Mouse (Mus musculus) kidney, embryonic 16.5 days (tissue): ENCODE results near the gene Sftpd. TPM values are rescaled to one million over a fixed set of nuclear protein-coding genes. Genes with fewer than 3 reads are reported as not detected.

Experiments used
- ATAC-seq: fragments of 200-750 bp; cut with Nextera tagmentation; 2 replicates; pipeline ENCODE4 v1.8.0; 2017; ENCODE audit warnings: moderate TSS enrichment; ENCODE audit not compliant: low FRiP score, low TSS enrichment
- H3K27ac ChIP-seq: fragments of 300-500 bp; sonication (generic); 2 replicates; pipeline ENCODE4 v1.5.1; 2014; ENCODE audit warnings: low read length
- H3K27me3 ChIP-seq: fragments of 300-500 bp; sonication (generic); 2 replicates; pipeline ENCODE4 v1.6.1; 2014; ENCODE audit warnings: low read length, control low read depth, mixed read lengths; ENCODE audit not compliant: insufficient read depth
- H3K36me3 ChIP-seq: fragments of 300-500 bp; sonication (generic); 2 replicates; pipeline ENCODE4 v1.6.1; 2014; ENCODE audit warnings: low read length, control low read depth, mixed read lengths; ENCODE audit not compliant: insufficient read depth
- H3K4me1 ChIP-seq: fragments of 300-500 bp; sonication (generic); 2 replicates; pipeline ENCODE4 v1.6.1; 2014; ENCODE audit warnings: low read length, control low read depth, mixed read lengths; ENCODE audit not compliant: insufficient read depth
- H3K4me2 ChIP-seq: fragments of 300-500 bp; sonication (generic); replicated peaks from 2 replicates; pipeline ENCODE4 v1.6.1; 2014; ENCODE audit warnings: low read depth, low read length
- H3K4me3 ChIP-seq: fragments of 300-500 bp; sonication (generic); 2 replicates; pipeline ENCODE4 v1.5.1; 2014; ENCODE audit warnings: mild to moderate bottlenecking, low read length
- H3K9ac ChIP-seq: fragments of 300-500 bp; sonication (generic); replicated peaks from 2 replicates; pipeline ENCODE4 v1.6.1; 2014; ENCODE audit warnings: low read length
- H3K9me3 ChIP-seq: fragments of 300-500 bp; sonication (generic); 2 replicates; pipeline ENCODE4 v1.6.1; 2016; ENCODE audit warnings: low read length, control low read depth
- WGBS: fragments of 180-500 bp; shearing (Covaris S2); extraction: QIAGEN DNeasy Blood & Tissue Kit; methylation state at CpG from one replicate; pipeline ENCODE4 v1.1.7; 2014; 5-methylcytosine and 5-hydroxymethylcytosine counted together
- polyA plus RNA-seq: library from polyadenylated mRNA; unstranded; fragments of >200 nt; fragmentation: Nextera tagmentation; extraction: Ambion mirVana; gene quantifications from 2 replicates; pipeline ENCODE4 v1.2.1, GENCODE M21; 2015

The Sftpd gene
- polyA plus RNA-seq, 1 experiment from 2014 or later: 0.16 TPM

- Histone ChIP-seq H3K4me1 (no peaks in the 10 kb centered on the region), H3K4me3 (no peak within 1 kb of the TSS), H3K9me3 (no peaks in the 10 kb centered on the region), H3K27ac (no peak within 1 kb of the TSS), H3K9ac (no peak within 1 kb of the TSS), H3K27me3 (no peaks in the 10 kb centered on the region), H3K4me2 (no peak within 1 kb of the TSS), H3K36me3 (no peaks in the 10 kb centered on the region)
- WGBS: 79% methylated on average over 7 of the region's 7 CpGs
- no peak for ATAC-seq
Observed at GRCm38 (mm10) chr14:41151220-41151898, 33.6 kb downstream of the Sftpd start, which contains the start of gene Mbl1. Gene Mbl1, plus strand, starts transcription at chr14:41151458.

DNA sequence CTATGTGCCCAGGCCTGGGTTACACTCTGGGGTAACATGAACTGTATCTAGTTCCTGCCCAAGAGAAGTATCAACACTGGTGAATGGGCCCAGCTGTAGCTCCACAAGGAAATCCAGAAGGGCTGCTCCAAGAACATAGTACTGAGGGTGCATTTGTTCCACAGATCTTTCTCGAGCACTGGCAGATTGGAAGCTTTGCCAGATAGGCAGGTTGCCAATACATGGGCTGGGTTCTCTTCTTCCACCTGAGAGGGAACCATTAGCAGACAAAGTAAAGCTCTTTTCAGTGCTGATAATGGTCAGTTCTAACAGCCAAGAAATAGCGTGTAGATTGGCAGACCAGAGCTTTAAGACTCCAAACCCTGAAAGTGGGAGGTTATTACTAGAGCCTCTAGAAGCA, 37.6 kb downstream of the Sftpd start:
- no peak overlapping the region for H3K27ac ChIP-seq
- no peaks in the 10 kb centered on the region for H3K4me1 ChIP-seq
- H3K4me3 ChIP-seq: no peak overlapping the region
- H3K9me3 ChIP-seq: no peaks in the 10 kb centered on the region
- H3K9ac ChIP-seq: no peak overlapping the region
- no peak overlapping the region for H3K4me2 ChIP-seq
- H3K36me3 ChIP-seq: no peaks in the 10 kb centered on the region
- 88% methylated on average over 2 of the region's 2 CpGs for WGBS
- no peaks in the 10 kb centered on the region for H3K27me3 ChIP-seq
- no peak for ATAC-seq

DNA sequence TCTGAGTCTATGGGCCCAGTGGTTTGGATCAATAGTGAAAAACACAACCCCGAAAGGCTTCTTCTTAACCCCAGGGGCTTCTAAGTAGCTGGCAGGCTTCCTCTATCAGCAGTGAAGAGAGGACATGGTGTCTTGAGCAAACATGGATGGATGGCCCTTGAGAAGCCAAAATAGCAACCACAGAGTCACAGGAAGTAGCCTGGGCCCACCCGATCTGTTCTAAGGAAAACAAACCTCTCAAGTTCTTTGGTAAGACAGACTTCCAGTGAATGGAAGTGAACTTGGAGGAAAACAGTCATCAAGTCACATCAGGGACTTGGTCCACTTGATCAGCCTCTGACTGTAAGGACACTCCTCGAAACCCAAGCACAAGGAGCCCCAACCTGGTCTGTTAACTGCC, 38.0 kb downstream of the Sftpd start:
- no peaks in the 10 kb centered on the region for H3K36me3 ChIP-seq
- H3K27me3 ChIP-seq: no peaks in the 10 kb centered on the region
- no peaks in the 10 kb centered on the region for H3K4me1 ChIP-seq
- no peak overlapping the region for H3K4me2 ChIP-seq
- no peak for ATAC-seq
- H3K27ac ChIP-seq: no peak overlapping the region
- H3K9ac ChIP-seq: no peak overlapping the region
- no peaks in the 10 kb centered on the region for H3K9me3 ChIP-seq
- 83% methylated on average over 3 of the region's 3 CpGs for WGBS
- H3K4me3 ChIP-seq: no peak overlapping the region

- Histone ChIP-seq H3K36me3 (no peaks in the 10 kb centered on the region), H3K4me1 (no peaks in the 10 kb centered on the region), H3K4me3 (no peak overlapping the region), H3K27me3 (no peaks in the 10 kb centered on the region), H3K27ac (no peak overlapping the region), H3K4me2 (no peak overlapping the region), H3K9me3 (no peaks in the 10 kb centered on the region), H3K9ac (no peak overlapping the region)
- 44% methylated on average over 6 of the region's 6 CpGs for WGBS
- ATAC-seq: no peak
Observed at GRCm38 (mm10) chr14:41146035-41146434, 38.9 kb downstream of the Sftpd start.

- Histone ChIP-seq H3K4me3 (no peak overlapping the region), H3K4me2 (no peak overlapping the region), H3K9ac (no peak overlapping the region), H3K27me3 (no peaks in the 10 kb centered on the region), H3K36me3 (no peaks in the 10 kb centered on the region), H3K4me1 (no peaks in the 10 kb centered on the region), H3K27ac (no peak overlapping the region), H3K9me3 (no peaks in the 10 kb centered on the region)
- ATAC-seq: no peak
- WGBS: 87% methylated on average over 1 of the region's 1 CpGs
Observed at GRCm38 (mm10) chr14:41140686-41141085, 44.3 kb downstream of the Sftpd start.

GRCm38 (mm10) chr14:41137006-41137405, 47.9 kb downstream of the Sftpd start:
- ATAC-seq: no peak

GRCm38 (mm10) chr14:41131540-41131939, 53.4 kb downstream of the Sftpd start, which contains the start of gene Sftpa1:
Gene Sftpa1, plus strand, starts transcription at chr14:41131782.
- no peak within 1 kb of the TSS for H3K4me3 ChIP-seq
- ATAC-seq: no peak
- H3K9ac ChIP-seq: no peak within 1 kb of the TSS
- 79% methylated on average over 7 of the region's 7 CpGs for WGBS
- H3K36me3 ChIP-seq: no peaks in the 10 kb centered on the region
- H3K27ac ChIP-seq: no peak within 1 kb of the TSS
- no peaks in the 10 kb centered on the region for H3K9me3 ChIP-seq
- H3K27me3 ChIP-seq: no peaks in the 10 kb centered on the region
- no peaks in the 10 kb centered on the region for H3K4me1 ChIP-seq
- no peak within 1 kb of the TSS for H3K4me2 ChIP-seq

More at GRCm38 (mm10) chr14:41137006-41137405, 47.9 kb downstream of the Sftpd start:
- no peak overlapping the region for H3K4me3 ChIP-seq
- no peaks in the 10 kb centered on the region for H3K27me3 ChIP-seq
- no peak overlapping the region for H3K4me2 ChIP-seq
- H3K9me3 ChIP-seq: no peaks in the 10 kb centered on the region
- H3K9ac ChIP-seq: no peak overlapping the region
- H3K27ac ChIP-seq: no peak overlapping the region
- H3K4me1 ChIP-seq: no peaks in the 10 kb centered on the region
- no peaks in the 10 kb centered on the region for H3K36me3 ChIP-seq

- no peak overlapping the region for H3K27ac ChIP-seq
- H3K9me3 ChIP-seq: no peaks in the 10 kb centered on the region
- no peak overlapping the region for H3K4me2 ChIP-seq
- H3K27me3 ChIP-seq: no peaks in the 10 kb centered on the region
- 14% methylated on average over 4 of the region's 4 CpGs for WGBS
- no peaks in the 10 kb centered on the region for H3K4me1 ChIP-seq
- no peak overlapping the region for H3K9ac ChIP-seq
- H3K4me3 ChIP-seq: no peak overlapping the region
- no peaks in the 10 kb centered on the region for H3K36me3 ChIP-seq
- no peak for ATAC-seq
Observed at GRCm38 (mm10) chr14:41127997-41128396, 57.0 kb downstream of the Sftpd start.

- 85% methylated on average over 5 of the region's 5 CpGs for WGBS
- no peaks in the 10 kb centered on the region for H3K9me3 ChIP-seq
Observed at GRCm38 (mm10) chr14:41124683-41125082, 60.3 kb downstream of the Sftpd start.

More at GRCm38 (mm10) chr14:41124683-41125082, 60.3 kb downstream of the Sftpd start:
- H3K4me3 ChIP-seq: no peak overlapping the region
- H3K9ac ChIP-seq: no peak overlapping the region
- ATAC-seq: no peak
- H3K4me2 ChIP-seq: no peak overlapping the region
- no peaks in the 10 kb centered on the region for H3K27me3 ChIP-seq
- H3K36me3 ChIP-seq: no peaks in the 10 kb centered on the region
- H3K27ac ChIP-seq: no peak overlapping the region
- no peaks in the 10 kb centered on the region for H3K4me1 ChIP-seq
